Mouse (Mus musculus) stomach, embryonic 15.5 days (tissue): Measurements from ENCODE around the gene Ak7. TPM values are rescaled to one million over a fixed set of nuclear protein-coding genes. Genes with fewer than 3 reads are reported as not detected.
A peak's percentile ranks its signal among the peaks of the same experiment; 100 is the strongest.

Source experiments
- ATAC-seq: fragments of 200-750 bp; cut with Nextera tagmentation; 2 replicates; pipeline ENCODE4 v1.8.0; 2017; ENCODE audit warnings: low read depth, moderate number of reproducible peaks, moderate TSS enrichment; ENCODE audit not compliant: insufficient read depth, low FRiP score
- H3K27ac ChIP-seq: fragments of 300-500 bp; sonication (generic); 2 replicates; pipeline ENCODE4 v1.5.1; 2015; ENCODE audit warnings: mild to moderate bottlenecking, inconsistent platforms
- H3K27me3 ChIP-seq: fragments of 300-500 bp; sonication (generic); replicated peaks from 2 replicates; pipeline ENCODE4 v1.6.1; 2015; ENCODE audit warnings: inconsistent platforms
- H3K36me3 ChIP-seq: fragments of 300-500 bp; sonication (generic); 2 replicates; pipeline ENCODE4 v1.6.1; 2015; ENCODE audit warnings: inconsistent platforms
- H3K4me1 ChIP-seq: fragments of 300-500 bp; sonication (generic); 2 replicates; pipeline ENCODE4 v1.6.1; 2015; ENCODE audit warnings: inconsistent platforms
- H3K4me2 ChIP-seq: fragments of 300-500 bp; sonication (generic); 2 replicates; pipeline ENCODE4 v1.6.1; 2015; ENCODE audit warnings: mild to moderate bottlenecking, inconsistent platforms
- H3K4me3 ChIP-seq: fragments of 300-500 bp; sonication (generic); replicated peaks from 2 replicates; pipeline ENCODE4 v1.5.1; 2015; ENCODE audit warnings: inconsistent platforms
- H3K9ac ChIP-seq: fragments of 300-500 bp; sonication (generic); 2 replicates; pipeline ENCODE4 v1.6.1; 2015; ENCODE audit warnings: inconsistent platforms
- H3K9me3 ChIP-seq: fragments of 300-500 bp; sonication (generic); 2 replicates; pipeline ENCODE4 v1.6.1; 2016; ENCODE audit warnings: inconsistent platforms
- WGBS: fragments of 180-500 bp; shearing (Covaris S2); methylation state at CpG from one replicate; pipeline ENCODE4 v1.1.7; 2015; 5-methylcytosine and 5-hydroxymethylcytosine counted together
- polyA plus RNA-seq: library from polyadenylated mRNA; unstranded; fragments of >200 nt; fragmentation: Nextera tagmentation; extraction: Ambion mirVana; gene quantifications from 2 replicates; pipeline ENCODE4 v1.2.1, GENCODE M21; 2015

Ak7 gene
- polyA plus RNA-seq, 1 experiment from 2014 or later = 0.49 TPM

GRCm38 (mm10) chr12:105761629-105762028, 55.9 kb downstream of the Ak7 start:
- H3K36me3 ChIP-seq = no peaks in the 10 kb centered on the region
- 49% methylated on average over 3 of the region's 3 CpGs for WGBS
- H3K27me3 ChIP-seq = no peaks in the 10 kb centered on the region
- no peak for ATAC-seq
- no peak overlapping the region for H3K9ac ChIP-seq
- H3K4me2 ChIP-seq = no peak overlapping the region
- H3K4me3 ChIP-seq = no peak overlapping the region
- H3K9me3 ChIP-seq = no peaks in the 10 kb centered on the region
- no peak overlapping the region for H3K27ac ChIP-seq
- 0 out of 2 replicates have a peak, but pooled peaks cover 3% of the 10 kb centered on the region for H3K4me1 ChIP-seq

GRCm38 (mm10) chr12:105769700-105770099, 63.9 kb downstream of the Ak7 start:
- 61% methylated on average over 10 of the region's 10 CpGs for WGBS
- no peaks in the 10 kb centered on the region for H3K4me1 ChIP-seq

GRCm38 (mm10) chr12:105774871-105775270, 69.1 kb downstream of the Ak7 start:
- H3K27me3 ChIP-seq = no peaks in the 10 kb centered on the region
- H3K9ac ChIP-seq = no peak overlapping the region
- WGBS = 61% methylated on average over 7 of the region's 7 CpGs
- no peak for ATAC-seq
- H3K9me3 ChIP-seq = no peaks in the 10 kb centered on the region
- no peaks in the 10 kb centered on the region for H3K4me1 ChIP-seq
- no peak overlapping the region for H3K4me2 ChIP-seq
- H3K36me3 ChIP-seq = no peaks in the 10 kb centered on the region
- no peak overlapping the region for H3K4me3 ChIP-seq
- H3K27ac ChIP-seq = no peak overlapping the region

More at GRCm38 (mm10) chr12:105769700-105770099, 63.9 kb downstream of the Ak7 start:
- Histone ChIP-seq H3K27me3 (no peaks in the 10 kb centered on the region), H3K27ac (no peak overlapping the region), H3K4me3 (no peak overlapping the region), H3K9me3 (no peaks in the 10 kb centered on the region), H3K9ac (no peak overlapping the region), H3K36me3 (no peaks in the 10 kb centered on the region), H3K4me2 (no peak overlapping the region)
- ATAC-seq = no peak

GRCm38 (mm10) chr12:105777651-105778050, 71.9 kb downstream of the Ak7 start:
- Histone ChIP-seq H3K9me3 (no peaks in the 10 kb centered on the region), H3K4me1 (no peaks in the 10 kb centered on the region), H3K9ac (no peak overlapping the region), H3K36me3 (no peaks in the 10 kb centered on the region), H3K4me2 (no peak overlapping the region), H3K4me3 (no peak overlapping the region), H3K27ac (no peak overlapping the region), H3K27me3 (no peaks in the 10 kb centered on the region)
- ATAC-seq = no peak
- 89% methylated on average over 4 of the region's 4 CpGs for WGBS

- Histone ChIP-seq H3K4me2 (peak within 1 kb of the TSS; percentile 87), H3K4me3 (peak within 1 kb of the TSS; percentile 93), H3K9ac (peak within 1 kb of the TSS; percentile 83), H3K36me3 (no peaks in the 10 kb centered on the region; the same call in 1 of the 2 replicates), H3K9me3 (no peaks in the 10 kb centered on the region), H3K4me1 (peaks cover 9% of the 10 kb centered on the region), H3K27ac (peak within 1 kb of the TSS; percentile 98), H3K27me3 (no peaks in the 10 kb centered on the region)
- peak; percentile 91 for ATAC-seq
- under 1% methylated on average over 69 of the region's 85 CpGs for WGBS
Measured at GRCm38 (mm10) chr12:105784196-105784999, 78.6 kb downstream of the Ak7 start, which contains the start of gene Papola. TSS of gene Papola (plus strand) at chr12:105784694.

GRCm38 (mm10) chr12:105785000-105785774, 79.4 kb downstream of the Ak7 start:
- peak overlapping the region; percentile 93 for H3K4me3 ChIP-seq
- H3K4me2 ChIP-seq = peak overlapping the region; percentile 69
- WGBS = under 1% methylated on average over 53 of the region's 53 CpGs
- no peaks in the 10 kb centered on the region; the same call in 1 of the 2 replicates for H3K36me3 ChIP-seq
- ATAC-seq = peak; percentile 69
- no peaks in the 10 kb centered on the region for H3K27me3 ChIP-seq
- no peaks in the 10 kb centered on the region for H3K9me3 ChIP-seq
- H3K4me1 ChIP-seq = peaks cover 9% of the 10 kb centered on the region
- peak overlapping the region; percentile 98 for H3K27ac ChIP-seq
- H3K9ac ChIP-seq = peak overlapping the region; percentile 83

- H3K27ac ChIP-seq = no peak overlapping the region
- H3K4me2 ChIP-seq = peak overlapping the region; percentile 69
- no peak overlapping the region for H3K9ac ChIP-seq
- no peak for ATAC-seq
- H3K9me3 ChIP-seq = no peaks in the 10 kb centered on the region
- 72% methylated on average over 1 of the region's 1 CpGs for WGBS
- H3K4me1 ChIP-seq = peaks cover 9% of the 10 kb centered on the region
- H3K36me3 ChIP-seq = no peaks in the 10 kb centered on the region; the same call in 1 of the 2 replicates
- H3K27me3 ChIP-seq = no peaks in the 10 kb centered on the region
- H3K4me3 ChIP-seq = peak overlapping the region; percentile 93
Measured at GRCm38 (mm10) chr12:105786113-105786512, 80.3 kb downstream of the Ak7 start.

GRCm38 (mm10) chr12:105787626-105788025, 81.8 kb downstream of the Ak7 start:
- Histone ChIP-seq H3K27me3 (no peaks in the 10 kb centered on the region), H3K4me3 (no peak overlapping the region), H3K36me3 (no peaks in the 10 kb centered on the region; the same call in 1 of the 2 replicates), H3K9me3 (no peaks in the 10 kb centered on the region), H3K4me2 (no peak overlapping the region), H3K4me1 (peaks cover 9% of the 10 kb centered on the region), H3K27ac (no peak overlapping the region), H3K9ac (no peak overlapping the region)
- no peak for ATAC-seq
- WGBS = 90% methylated on average over 2 of the region's 2 CpGs

GRCm38 (mm10) chr12:105789885-105790284, 84.1 kb downstream of the Ak7 start:
- ATAC-seq = no peak
- Histone ChIP-seq H3K27ac (no peak overlapping the region), H3K9ac (no peak overlapping the region), H3K27me3 (no peaks in the 10 kb centered on the region), H3K4me3 (no peak overlapping the region), H3K4me1 (peaks cover 6% of the 10 kb centered on the region), H3K36me3 (no peaks in the 10 kb centered on the region; the same call in 1 of the 2 replicates), H3K4me2 (no peak overlapping the region), H3K9me3 (no peaks in the 10 kb centered on the region)
- WGBS = 86% methylated on average over 6 of the region's 6 CpGs

GRCm38 (mm10) chr12:105794896-105795295, 89.1 kb downstream of the Ak7 start:
- Histone ChIP-seq H3K9me3 (no peaks in the 10 kb centered on the region), H3K27me3 (no peaks in the 10 kb centered on the region), H3K4me1 (no peaks in the 10 kb centered on the region), H3K36me3 (0 out of 2 replicates have a peak, but pooled peaks cover 2% of the 10 kb centered on the region), H3K9ac (no peak overlapping the region), H3K4me2 (no peak overlapping the region), H3K4me3 (no peak overlapping the region), H3K27ac (no peak overlapping the region)
- ATAC-seq = no peak
- 80% methylated on average over 2 of the region's 2 CpGs for WGBS

GRCm38 (mm10) chr12:105798001-105798400, 92.2 kb downstream of the Ak7 start:
- Histone ChIP-seq H3K27me3 (no peaks in the 10 kb centered on the region), H3K4me2 (no peak overlapping the region), H3K4me3 (no peak overlapping the region), H3K4me1 (no peaks in the 10 kb centered on the region), H3K9ac (no peak overlapping the region), H3K36me3 (0 out of 2 replicates have a peak, but pooled peaks cover 2% of the 10 kb centered on the region), H3K27ac (no peak overlapping the region), H3K9me3 (no peaks in the 10 kb centered on the region)
- no peak for ATAC-seq

- peaks cover 10% of the 10 kb centered on the region for H3K36me3 ChIP-seq
Measured at GRCm38 (mm10) chr12:105805790-105806189, 100.0 kb downstream of the Ak7 start.

More at GRCm38 (mm10) chr12:105805790-105806189, 100.0 kb downstream of the Ak7 start:
- no peak overlapping the region for H3K4me3 ChIP-seq
- H3K4me2 ChIP-seq = no peak overlapping the region
- no peaks in the 10 kb centered on the region for H3K4me1 ChIP-seq
- H3K27ac ChIP-seq = no peak overlapping the region
- no peaks in the 10 kb centered on the region for H3K9me3 ChIP-seq
- no peak overlapping the region for H3K9ac ChIP-seq
- peak; percentile 43; the same call in 1 of the 2 replicates for ATAC-seq
- H3K27me3 ChIP-seq = no peaks in the 10 kb centered on the region
- WGBS = 70% methylated on average over 3 of the region's 3 CpGs
